Mouse (Mus musculus): Measurements from ENCODE around the gene Taar9. TPM values are rescaled to one million over a fixed set of nuclear protein-coding genes. Genes with fewer than 3 reads are reported as not detected.
"Not testable (repeated sequence)": the region's sequence is repeated elsewhere in the genome, so short reads cannot be mapped to it uniquely, and the experiment has no call there.

Gene Taar9
- polyA plus RNA-seq, 1 experiment from 2014 or later: not detected

DNA sequence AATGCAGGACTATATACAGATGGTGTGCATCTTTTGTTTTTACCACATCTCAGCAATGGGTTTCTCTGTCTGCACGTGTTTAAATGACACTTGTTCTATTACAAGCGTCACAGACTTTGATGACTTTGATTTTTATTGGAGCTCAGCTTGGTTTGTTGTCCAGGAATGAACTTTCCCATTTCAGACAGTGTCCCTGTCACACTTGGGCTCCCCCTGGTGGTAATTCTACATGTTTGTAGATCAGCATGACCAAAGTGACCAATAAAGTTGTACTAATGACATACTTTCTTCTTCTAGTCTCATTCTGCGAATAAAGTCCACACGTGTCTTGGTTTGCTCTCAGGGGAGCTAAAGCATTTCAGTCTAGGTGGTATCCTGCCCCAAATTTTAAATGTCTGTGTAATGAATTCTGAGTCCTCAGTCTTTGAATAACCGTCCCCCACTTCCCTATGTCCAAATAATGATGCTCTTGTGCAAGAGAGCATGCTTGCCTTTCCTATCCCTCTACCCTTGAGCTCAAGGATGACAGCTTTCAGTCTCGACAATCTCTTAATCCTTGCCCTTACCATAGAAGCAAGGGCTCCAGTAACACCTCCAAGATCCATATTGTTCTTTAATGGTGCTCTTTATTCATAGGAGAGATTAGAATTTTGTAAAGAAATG is 1.9 kb upstream of the Taar9 start:
- Histone ChIP-seq H3K9me3 (no peaks in the 10 kb centered on the region), H3K27ac (no peak overlapping the region), H3K4me2 (no peak overlapping the region), H3K9ac (no peak overlapping the region), H3K4me3 (replicated peaks) (no peak overlapping the region), H3K27me3 (replicated peaks) (no peaks in the 10 kb centered on the region), H3K36me3 (no peaks in the 10 kb centered on the region), H3K4me1 (no peaks in the 10 kb centered on the region)
- 50% methylated on average over 6 of the region's 6 CpGs for WGBS
- no peak for ATAC-seq (ENCODE audit: insufficient read depth, low FRiP score, low read depth)

DNA sequence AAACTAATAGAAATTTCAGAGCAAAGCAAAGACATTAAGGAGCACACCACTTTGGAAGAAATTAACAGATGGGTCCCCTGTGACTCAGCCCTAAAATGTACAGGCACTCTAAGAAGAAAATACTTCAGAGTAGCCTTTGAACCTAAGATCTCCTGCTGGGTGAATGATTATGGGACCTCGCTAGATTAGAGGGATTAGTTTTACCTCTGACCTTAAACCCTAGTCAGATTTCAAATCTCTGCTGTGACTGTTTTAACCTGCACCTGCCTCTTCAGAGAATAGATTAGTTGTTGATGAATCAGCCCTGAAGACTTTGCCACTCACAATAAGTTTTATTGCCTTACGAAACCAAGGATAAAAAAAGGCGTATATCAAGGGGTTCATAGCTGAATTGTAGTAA is 1.1 kb downstream of the Taar9 start:
- H3K27ac ChIP-seq: no peak overlapping the region
- ATAC-seq (ENCODE audit: insufficient read depth, low FRiP score, low read depth): no peak
- WGBS: 61% methylated on average over 3 of the region's 3 CpGs
- H3K9me3 ChIP-seq: no peaks in the 10 kb centered on the region
- no peaks in the 10 kb centered on the region for H3K36me3 ChIP-seq
- H3K27me3 ChIP-seq (replicated peaks): no peaks in the 10 kb centered on the region
- H3K4me3 ChIP-seq (replicated peaks): no peak overlapping the region
- H3K4me2 ChIP-seq: no peak overlapping the region
- H3K4me1 ChIP-seq: no peaks in the 10 kb centered on the region
- H3K9ac ChIP-seq: no peak overlapping the region

DNA sequence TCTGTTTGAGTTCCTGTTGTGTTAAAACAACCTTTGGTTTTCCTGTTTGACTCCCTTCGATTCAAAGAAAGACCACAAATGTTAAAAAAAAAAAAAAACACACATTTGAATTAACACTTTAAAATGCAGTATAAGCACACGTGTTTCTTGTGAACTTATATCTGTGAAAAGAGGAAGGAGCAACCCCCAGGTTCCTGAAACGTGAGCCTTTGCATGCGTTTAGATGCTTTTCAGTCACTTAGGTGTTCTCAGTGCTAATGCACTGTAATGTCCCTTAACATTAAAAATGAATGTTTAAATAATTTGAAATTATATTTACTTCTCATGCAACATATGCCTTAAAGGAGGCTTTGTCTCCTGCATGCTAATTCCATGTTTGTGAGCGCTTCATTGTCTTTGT is 1.6 kb downstream of the Taar9 start:
- no peak for ATAC-seq (ENCODE audit: insufficient read depth, low FRiP score, low read depth)
- H3K9me3 ChIP-seq: no peaks in the 10 kb centered on the region
- H3K27ac ChIP-seq: no peak overlapping the region
- H3K4me3 ChIP-seq (replicated peaks): no peak overlapping the region
- no peaks in the 10 kb centered on the region for H3K27me3 ChIP-seq (replicated peaks)
- no peaks in the 10 kb centered on the region for H3K36me3 ChIP-seq
- no peak overlapping the region for H3K4me2 ChIP-seq
- WGBS: 65% methylated on average over 5 of the region's 5 CpGs
- no peaks in the 10 kb centered on the region for H3K4me1 ChIP-seq
- no peak overlapping the region for H3K9ac ChIP-seq

DNA sequence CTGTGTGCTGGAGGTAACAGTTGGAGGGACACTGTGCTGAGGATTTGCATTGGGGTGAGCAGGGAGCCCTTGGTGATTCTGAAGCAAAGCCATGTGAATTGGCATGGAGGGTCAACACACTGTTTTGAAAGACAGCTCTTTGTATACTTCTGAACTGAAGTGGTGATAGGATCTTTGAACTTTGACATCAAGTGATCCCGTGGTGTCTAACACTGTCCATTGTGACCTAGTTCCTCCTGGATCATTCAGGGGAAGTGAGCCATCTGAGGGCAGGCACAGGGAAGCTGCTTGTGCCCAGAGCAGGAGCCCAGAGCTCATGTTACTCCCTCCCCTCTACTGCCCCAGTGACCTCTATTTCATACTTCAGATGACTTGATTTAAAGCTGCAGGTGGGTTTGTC is 6.0 kb downstream of the Taar9 start:
- H3K27me3 ChIP-seq (replicated peaks); H3K4me2 ChIP-seq; H3K9me3 ChIP-seq; ATAC-seq (ENCODE audit: insufficient read depth, low FRiP score, low read depth); H3K4me3 ChIP-seq (replicated peaks); H3K36me3 ChIP-seq; H3K9ac ChIP-seq; H3K4me1 ChIP-seq; H3K27ac ChIP-seq: not testable (repeated sequence)
- WGBS: 27% methylated on average over 1 of the region's 1 CpGs

DNA sequence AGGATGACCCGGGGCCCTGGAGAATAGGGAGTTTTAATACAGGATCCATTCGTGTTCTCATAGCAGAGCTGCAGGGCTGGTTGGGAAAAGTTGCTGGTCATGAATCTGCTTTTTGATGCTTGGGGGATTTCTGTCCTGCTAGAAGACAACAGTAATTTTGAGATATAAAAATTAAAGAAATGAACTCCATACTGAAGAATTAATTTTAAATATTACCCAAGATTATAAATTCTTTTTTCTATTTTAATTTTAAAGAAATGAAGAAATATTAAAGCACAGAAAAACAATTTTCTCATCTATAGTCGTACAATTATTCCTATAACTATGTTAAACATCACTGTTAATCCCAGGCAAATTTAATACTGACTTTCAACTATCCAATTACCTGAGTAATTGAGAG is 7.5 kb downstream of the Taar9 start, which contains the start of gene Taar8c:
Gene Taar8c (minus strand): TSS at position 101 of the 400 bp plus-strand sequence.
- not testable (repeated sequence) for H3K4me3 ChIP-seq (replicated peaks); H3K4me2 ChIP-seq; H3K9me3 ChIP-seq; H3K4me1 ChIP-seq; H3K27me3 ChIP-seq (replicated peaks); ATAC-seq (ENCODE audit: insufficient read depth, low FRiP score, low read depth); H3K9ac ChIP-seq; H3K27ac ChIP-seq; H3K36me3 ChIP-seq
- 83% methylated on average over 1 of the region's 3 CpGs for WGBS

DNA sequence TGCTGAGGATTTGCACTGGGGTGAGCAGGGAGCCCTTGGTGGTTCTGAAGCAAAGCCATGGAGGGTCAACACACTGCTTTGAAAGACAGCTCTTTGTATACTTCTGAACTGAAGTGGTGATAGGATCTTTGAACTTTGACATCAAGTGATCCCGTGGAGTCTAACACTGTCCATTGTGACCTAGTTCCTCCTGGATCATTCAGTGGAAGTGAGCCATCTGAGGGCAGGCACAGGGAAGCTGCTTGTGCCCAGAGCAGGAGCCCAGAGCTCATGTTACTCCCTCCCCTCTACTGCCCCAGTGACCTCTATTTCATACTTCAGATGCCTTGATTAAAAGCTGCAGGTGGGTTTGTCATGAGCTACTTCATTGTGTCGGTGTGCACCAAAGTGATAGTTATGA is 12.3 kb downstream of the Taar9 start:
- H3K4me2 ChIP-seq; H3K27me3 ChIP-seq (replicated peaks); H3K4me3 ChIP-seq (replicated peaks); H3K27ac ChIP-seq; H3K9ac ChIP-seq; H3K36me3 ChIP-seq; ATAC-seq (ENCODE audit: insufficient read depth, low FRiP score, low read depth); H3K9me3 ChIP-seq; H3K4me1 ChIP-seq: not testable (repeated sequence)
- 37% methylated on average over 2 of the region's 2 CpGs for WGBS

DNA sequence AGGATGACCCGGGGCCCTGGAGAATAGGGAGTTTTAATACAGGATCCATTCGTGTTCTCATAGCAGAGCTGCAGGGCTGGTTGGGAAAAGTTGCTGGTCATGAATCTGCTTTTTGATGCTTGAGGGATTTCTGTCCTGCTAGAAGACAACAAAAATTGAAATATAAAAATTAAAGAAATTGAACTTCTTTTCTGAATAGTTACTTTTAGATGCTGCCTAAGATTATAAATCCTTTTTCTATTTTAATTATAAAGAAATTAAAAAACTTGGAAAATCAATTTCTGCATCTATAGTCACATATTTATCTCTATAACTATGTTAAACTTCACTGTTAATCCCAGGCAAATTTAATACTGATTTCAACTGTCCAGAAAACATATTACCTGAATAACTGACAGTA is 17.1 kb downstream of the Taar9 start, which contains the start of gene Taar8b:
Gene Taar8b (minus strand): TSS at position 101 of the 400 bp plus-strand sequence.
- no peaks in the 10 kb centered on the region for H3K9me3 ChIP-seq
- no peaks in the 10 kb centered on the region; the same call in 1 of the 2 replicates for H3K4me1 ChIP-seq
- H3K9ac ChIP-seq: no peak within 1 kb of the TSS
- no peaks in the 10 kb centered on the region for H3K36me3 ChIP-seq
- H3K4me2 ChIP-seq: no peak within 1 kb of the TSS
- H3K4me3 ChIP-seq (replicated peaks): no peak within 1 kb of the TSS
- H3K27ac ChIP-seq: no peak within 1 kb of the TSS
- ATAC-seq (ENCODE audit: insufficient read depth, low FRiP score, low read depth): no peak
- no peaks in the 10 kb centered on the region for H3K27me3 ChIP-seq (replicated peaks)
- WGBS: 69% methylated on average over 2 of the region's 2 CpGs

DNA sequence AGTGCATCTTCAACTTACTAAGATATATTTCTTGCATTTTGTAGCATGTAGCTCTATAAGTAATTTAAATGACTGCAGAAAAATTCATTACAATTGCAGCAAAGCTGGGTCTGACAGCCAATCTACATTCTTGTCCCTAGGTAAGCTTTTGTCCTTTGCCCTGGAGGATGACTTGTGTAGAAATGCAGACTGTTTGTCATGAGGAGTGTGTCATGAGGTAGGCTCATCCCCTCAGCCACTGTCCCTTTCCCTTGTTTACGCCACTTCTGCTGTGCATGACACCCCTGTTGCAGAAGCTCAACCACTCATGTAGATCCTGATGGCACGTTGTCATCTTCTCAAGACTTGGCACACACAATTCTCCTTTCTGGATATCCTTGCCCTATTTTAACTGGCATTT is 22.2 kb downstream of the Taar9 start:
- Histone ChIP-seq H3K4me1 (no peaks in the 10 kb centered on the region; the same call in 1 of the 2 replicates), H3K4me2 (no peak overlapping the region), H3K36me3 (no peaks in the 10 kb centered on the region), H3K9ac (no peak overlapping the region), H3K27ac (0 out of 2 replicates have a peak overlapping the region, but pooled peaks have one; percentile 41), H3K9me3 (no peaks in the 10 kb centered on the region), H3K4me3 (replicated peaks) (no peak overlapping the region), H3K27me3 (replicated peaks) (no peaks in the 10 kb centered on the region)
- WGBS: 89% methylated on average over 2 of the region's 2 CpGs
- ATAC-seq (ENCODE audit: insufficient read depth, low FRiP score, low read depth): no peak

DNA sequence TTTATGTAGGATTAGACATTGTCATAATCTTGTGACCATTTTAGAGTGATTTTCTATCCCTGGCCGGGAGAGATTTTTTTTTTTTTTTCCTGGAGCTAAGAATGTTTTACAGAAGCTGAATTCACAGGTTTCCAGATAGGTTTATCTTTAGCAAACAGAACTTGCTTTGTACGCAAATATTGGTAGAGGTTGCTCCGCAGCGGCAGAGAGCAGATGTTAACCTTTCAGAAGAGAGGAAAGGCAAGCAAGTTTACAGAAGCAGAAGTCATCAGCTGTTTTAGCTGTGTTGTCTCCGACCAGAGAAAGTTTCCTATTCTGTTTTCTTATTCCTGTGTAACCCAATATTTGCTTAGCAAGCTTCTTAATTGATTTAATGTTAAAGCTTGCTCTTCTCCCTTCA is 22.8 kb downstream of the Taar9 start:
- ATAC-seq (ENCODE audit: insufficient read depth, low FRiP score, low read depth): peak; percentile 73; the same call in 1 of the 2 replicates
- H3K9ac ChIP-seq: no peak overlapping the region
- no peak overlapping the region for H3K4me3 ChIP-seq (replicated peaks)
- no peaks in the 10 kb centered on the region; the same call in 1 of the 2 replicates for H3K4me1 ChIP-seq
- no peaks in the 10 kb centered on the region for H3K27me3 ChIP-seq (replicated peaks)
- no peaks in the 10 kb centered on the region for H3K36me3 ChIP-seq
- 0 out of 2 replicates have a peak overlapping the region, but pooled peaks have one; percentile 48 for H3K27ac ChIP-seq
- no peak overlapping the region for H3K4me2 ChIP-seq
- H3K9me3 ChIP-seq: no peaks in the 10 kb centered on the region
- 44% methylated on average over 5 of the region's 5 CpGs for WGBS

DNA sequence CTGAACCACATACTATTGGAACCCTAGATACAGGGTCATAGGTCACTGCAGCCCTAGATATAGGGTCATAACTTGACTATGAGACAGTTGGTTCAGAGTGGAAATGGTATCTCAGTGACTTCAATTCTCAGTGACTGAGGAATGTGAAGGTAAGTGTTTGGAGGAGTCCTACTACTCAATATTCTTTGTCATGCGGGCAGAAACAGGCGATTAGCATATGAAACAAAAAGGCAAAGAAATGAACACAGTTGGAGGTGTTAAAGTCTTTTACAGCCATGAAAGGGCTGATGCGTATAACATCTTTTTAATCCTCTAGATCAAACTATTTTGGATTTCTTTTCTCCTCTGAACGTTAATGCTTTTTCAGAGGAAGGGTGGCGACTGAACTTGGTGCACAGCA is 23.4 kb downstream of the Taar9 start:
- WGBS: 71% methylated on average over 5 of the region's 5 CpGs
- H3K27me3 ChIP-seq (replicated peaks): no peaks in the 10 kb centered on the region
- H3K4me3 ChIP-seq (replicated peaks): no peak overlapping the region
- H3K4me2 ChIP-seq: no peak overlapping the region
- 0 out of 2 replicates have a peak overlapping the region, but pooled peaks have one; percentile 48 for H3K27ac ChIP-seq
- H3K4me1 ChIP-seq: no peaks in the 10 kb centered on the region; the same call in 1 of the 2 replicates
- no peak overlapping the region for H3K9ac ChIP-seq
- no peaks in the 10 kb centered on the region for H3K9me3 ChIP-seq
- ATAC-seq (ENCODE audit: insufficient read depth, low FRiP score, low read depth): no peak
- H3K36me3 ChIP-seq: no peaks in the 10 kb centered on the region

DNA sequence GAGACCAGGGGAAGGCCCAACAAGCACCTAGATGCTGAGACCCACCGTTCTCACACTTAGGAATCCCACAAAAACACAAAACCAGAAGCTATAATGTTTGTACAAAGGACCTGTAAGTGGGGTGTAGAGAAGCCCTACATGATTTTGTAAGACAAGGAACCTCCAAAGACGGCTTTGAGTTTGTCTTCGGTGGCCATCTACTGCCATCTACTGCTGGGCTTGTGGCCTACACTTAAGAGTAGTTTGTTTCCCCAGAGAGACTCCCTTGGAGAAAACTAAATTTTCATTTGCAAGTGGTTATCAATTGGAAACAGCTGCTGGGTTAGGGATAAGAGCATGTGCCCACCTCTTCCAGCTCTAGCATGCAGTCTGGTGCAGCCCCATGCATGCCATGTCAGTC is 29.2 kb downstream of the Taar9 start:
- Histone ChIP-seq H3K4me2 (no peak overlapping the region), H3K4me3 (replicated peaks) (no peak overlapping the region), H3K36me3 (no peaks in the 10 kb centered on the region), H3K9ac (no peak overlapping the region), H3K4me1 (no peaks in the 10 kb centered on the region), H3K27me3 (replicated peaks) (no peaks in the 10 kb centered on the region), H3K9me3 (no peaks in the 10 kb centered on the region), H3K27ac (no peak overlapping the region)
- 41% methylated on average over 3 of the region's 3 CpGs for WGBS
- no peak; the same call in 1 of the 2 replicates for ATAC-seq (ENCODE audit: insufficient read depth, low FRiP score, low read depth)

DNA sequence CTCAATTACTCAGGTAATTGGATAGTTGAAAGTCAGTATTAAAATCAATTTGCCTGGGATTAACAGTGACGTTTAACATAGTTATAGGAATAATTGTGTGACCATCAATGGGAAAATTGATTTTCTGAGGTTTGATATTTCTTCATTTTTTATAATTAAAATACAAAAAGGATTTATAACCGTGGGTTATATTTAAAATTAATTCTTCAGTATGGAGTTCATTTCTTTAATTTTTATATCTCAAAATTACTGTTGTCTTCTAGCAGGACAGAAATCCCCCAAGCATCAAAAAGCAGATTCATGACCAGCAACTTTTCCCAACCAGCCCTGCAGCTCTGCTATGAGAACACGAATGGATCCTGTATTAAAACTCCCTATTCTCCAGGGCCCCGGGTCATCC is 33.1 kb downstream of the Taar9 start, which contains the start of gene Taar8a:
Gene Taar8a (plus strand): TSS at position 301 of the 400 bp plus-strand sequence.
- not testable (repeated sequence) for ATAC-seq (ENCODE audit: insufficient read depth, low FRiP score, low read depth); H3K9ac ChIP-seq; H3K36me3 ChIP-seq; H3K4me2 ChIP-seq; H3K4me1 ChIP-seq; H3K27me3 ChIP-seq (replicated peaks); H3K9me3 ChIP-seq; H3K27ac ChIP-seq; H3K4me3 ChIP-seq (replicated peaks)
- WGBS: 75% methylated on average over 2 of the region's 4 CpGs
